Mouse (Mus musculus): ENCODE measurements at regions not wholly inside any gene's neighbourhood (a gene's known extent, or its start where the extent isn't known, plus 50 kb on each side); places are given as distances from the start of the nearest gene placed in this dataset.

GRCm38 (mm10) chr15:60308126-60308525 lies 291.7 kb upstream of the 4933412E24Rik start:
- no peak for TF ChIP-seq USF1 (IDR thresholded peaks at IDR 0.05; ENCODE audit: low read depth)
- no peak for TF ChIP-seq CTCF (IDR thresholded peaks at IDR 0.05; ENCODE audit: control insufficient read depth, insufficient read depth, insufficient read length)
- no peak for TF ChIP-seq MAX (IDR thresholded peaks at IDR 0.05)
- no peak for TF ChIP-seq CEBPB (IDR thresholded peaks at IDR 0.05; ENCODE audit: low read depth)

All from C2C12 (cell line).